Mouse (Mus musculus): Measurements from ENCODE around the gene Usp17lc. TPM values are rescaled to one million over a fixed set of nuclear protein-coding genes. Genes with fewer than 3 reads are reported as not detected.
"Not testable (repeated sequence)": the region's sequence is repeated elsewhere in the genome, so short reads cannot be mapped to it uniquely, and the experiment has no call there.

Usp17lc gene
- polyA plus RNA-seq (2015; fragmentation: Nextera tagmentation; extraction: Ambion mirVana) = not detected in 2 replicates

DNA sequence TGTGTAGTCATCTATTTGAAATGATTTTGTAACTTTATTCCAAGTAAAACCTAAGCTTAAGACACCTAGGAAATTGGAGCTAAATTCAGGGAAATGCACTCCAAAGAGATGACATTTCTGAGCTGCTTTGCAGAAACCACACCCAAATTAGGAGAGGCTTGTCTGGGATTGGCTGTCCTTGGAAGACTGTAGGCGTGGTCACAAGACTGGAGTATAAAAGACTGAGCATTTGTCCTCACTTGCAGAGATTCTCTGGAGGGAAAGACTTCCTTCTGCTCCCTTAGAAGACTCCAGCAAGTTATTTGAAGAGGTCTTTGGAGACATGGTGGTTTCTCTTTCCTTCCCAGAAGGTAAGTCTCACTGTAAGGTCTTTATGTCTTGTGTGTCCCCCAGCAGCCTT, at the start of gene Usp17lc:
Gene Usp17lc, plus strand, starts transcription at position 301 of the 400 bp plus-strand sequence.
- not testable (repeated sequence) for H3K9ac ChIP-seq (ENCODE audit: low read depth, low read length)
- WGBS = 92% methylated on average over 1 of the region's 1 CpGs

GRCm38 (mm10) chr7:103386077-103386476, 28.8 kb upstream of the Usp17lc start, which contains the start of gene Olfr603:
Gene Olfr603, minus strand, starts transcription at chr7:103386177.
- Histone ChIP-seq H3K9me3 (ENCODE audit: control insufficient read depth) (no peaks in the 10 kb centered on the region), H3K27me3 (replicated peaks; ENCODE audit: control insufficient read depth, insufficient read depth, low read length) (no peaks in the 10 kb centered on the region), H3K4me1 (replicated peaks; ENCODE audit: control insufficient read depth, insufficient read depth, low read length) (no peaks in the 10 kb centered on the region), H3K9ac (ENCODE audit: low read depth, low read length) (no peak within 1 kb of the TSS), H3K27ac (ENCODE audit: low read depth, low read length) (no peak within 1 kb of the TSS), H3K4me2 (replicated peaks; ENCODE audit: low read depth) (no peak within 1 kb of the TSS), H3K36me3 (ENCODE audit: control insufficient read depth, insufficient read depth) (no peaks in the 10 kb centered on the region), H3K4me3 (ENCODE audit: low read depth, low read length) (no peak within 1 kb of the TSS)
- ATAC-seq = no peak
- TF ChIP-seq CTCF (IDR thresholded peaks at IDR 0.05; ENCODE audit: low read depth) = no peak

More for the DNA sequence above, at the start of gene Usp17lc:
- not testable (repeated sequence) for ATAC-seq; H3K9me3 ChIP-seq (ENCODE audit: control insufficient read depth); H3K27ac ChIP-seq (ENCODE audit: low read depth, low read length); H3K27me3 ChIP-seq (replicated peaks; ENCODE audit: control insufficient read depth, insufficient read depth, low read length); H3K4me2 ChIP-seq (replicated peaks; ENCODE audit: low read depth); H3K4me1 ChIP-seq (replicated peaks; ENCODE audit: control insufficient read depth, insufficient read depth, low read length); H3K4me3 ChIP-seq (ENCODE audit: low read depth, low read length); H3K36me3 ChIP-seq (ENCODE audit: control insufficient read depth, insufficient read depth)

- no peak overlapping the region for H3K4me2 ChIP-seq (replicated peaks; ENCODE audit: low read depth)
- H3K27ac ChIP-seq (ENCODE audit: low read depth, low read length) = no peak overlapping the region
- H3K27me3 ChIP-seq (replicated peaks; ENCODE audit: control insufficient read depth, insufficient read depth, low read length) = no peaks in the 10 kb centered on the region
- H3K9ac ChIP-seq (ENCODE audit: low read depth, low read length) = no peak overlapping the region
- H3K9me3 ChIP-seq (ENCODE audit: control insufficient read depth) = no peaks in the 10 kb centered on the region
- no peaks in the 10 kb centered on the region for H3K4me1 ChIP-seq (replicated peaks; ENCODE audit: control insufficient read depth, insufficient read depth, low read length)
- H3K4me3 ChIP-seq (ENCODE audit: low read depth, low read length) = no peak overlapping the region
- H3K36me3 ChIP-seq (ENCODE audit: control insufficient read depth, insufficient read depth) = no peaks in the 10 kb centered on the region
- no peak for ATAC-seq
- no peak for TF ChIP-seq CTCF (IDR thresholded peaks at IDR 0.05; ENCODE audit: low read depth)
Measured at GRCm38 (mm10) chr7:103397758-103398157, 17.1 kb upstream of the Usp17lc start.

- H3K27me3 ChIP-seq (replicated peaks; ENCODE audit: control insufficient read depth, insufficient read depth, low read length) = no peaks in the 10 kb centered on the region
- no peak overlapping the region for H3K4me3 ChIP-seq (ENCODE audit: low read depth, low read length)
- no peak for TF ChIP-seq CTCF (IDR thresholded peaks at IDR 0.05; ENCODE audit: low read depth)
- H3K9me3 ChIP-seq (ENCODE audit: control insufficient read depth) = no peaks in the 10 kb centered on the region
- no peak for ATAC-seq
- H3K4me2 ChIP-seq (replicated peaks; ENCODE audit: low read depth) = no peak overlapping the region
- H3K4me1 ChIP-seq (replicated peaks; ENCODE audit: control insufficient read depth, insufficient read depth, low read length) = no peaks in the 10 kb centered on the region
- no peak overlapping the region for H3K27ac ChIP-seq (ENCODE audit: low read depth, low read length)
- 16% methylated on average over 1 of the region's 1 CpGs for WGBS
- H3K36me3 ChIP-seq (ENCODE audit: control insufficient read depth, insufficient read depth) = no peaks in the 10 kb centered on the region
- H3K9ac ChIP-seq (ENCODE audit: low read depth, low read length) = no peak overlapping the region
Measured at GRCm38 (mm10) chr7:103398981-103399380, 15.9 kb upstream of the Usp17lc start.

- H3K9ac ChIP-seq (ENCODE audit: low read depth, low read length); H3K4me1 ChIP-seq (replicated peaks; ENCODE audit: control insufficient read depth, insufficient read depth, low read length); H3K9me3 ChIP-seq (ENCODE audit: control insufficient read depth); H3K4me2 ChIP-seq (replicated peaks; ENCODE audit: low read depth); H3K27me3 ChIP-seq (replicated peaks; ENCODE audit: control insufficient read depth, insufficient read depth, low read length); H3K4me3 ChIP-seq (ENCODE audit: low read depth, low read length); H3K36me3 ChIP-seq (ENCODE audit: control insufficient read depth, insufficient read depth); H3K27ac ChIP-seq (ENCODE audit: low read depth, low read length): not testable (repeated sequence)
- peak; percentile 72 for ATAC-seq
- 40% methylated on average over 3 of the region's 3 CpGs for WGBS
Measured at GRCm38 (mm10) chr7:103406521-103407055, 8.3 kb upstream of the Usp17lc start.

GRCm38 (mm10) chr7:103445339-103445738, 30.5 kb downstream of the Usp17lc start, which contains the start of gene Olfr605:
Gene Olfr605, minus strand, starts transcription at chr7:103445439.
- no peaks in the 10 kb centered on the region for H3K9me3 ChIP-seq (ENCODE audit: control insufficient read depth)
- H3K9ac ChIP-seq (ENCODE audit: low read depth, low read length) = no peak within 1 kb of the TSS
- H3K27ac ChIP-seq (ENCODE audit: low read depth, low read length) = no peak within 1 kb of the TSS
- 72% methylated on average over 1 of the region's 1 CpGs for WGBS
- ATAC-seq = no peak
- H3K36me3 ChIP-seq (ENCODE audit: control insufficient read depth, insufficient read depth) = no peaks in the 10 kb centered on the region
- H3K4me2 ChIP-seq (replicated peaks; ENCODE audit: low read depth) = no peak within 1 kb of the TSS
- H3K4me1 ChIP-seq (replicated peaks; ENCODE audit: control insufficient read depth, insufficient read depth, low read length) = no peaks in the 10 kb centered on the region
- H3K27me3 ChIP-seq (replicated peaks; ENCODE audit: control insufficient read depth, insufficient read depth, low read length) = no peaks in the 10 kb centered on the region
- H3K4me3 ChIP-seq (ENCODE audit: low read depth, low read length) = no peak within 1 kb of the TSS
- TF ChIP-seq CTCF (IDR thresholded peaks at IDR 0.05; ENCODE audit: low read depth) = no peak

- ATAC-seq = no peak
- H3K9ac ChIP-seq (ENCODE audit: low read depth, low read length) = no peak within 1 kb of the TSS
- H3K27ac ChIP-seq (ENCODE audit: low read depth, low read length) = no peak within 1 kb of the TSS
- H3K4me2 ChIP-seq (replicated peaks; ENCODE audit: low read depth) = no peak within 1 kb of the TSS
- no peak within 1 kb of the TSS for H3K4me3 ChIP-seq (ENCODE audit: low read depth, low read length)
- no peak for TF ChIP-seq CTCF (IDR thresholded peaks at IDR 0.05; ENCODE audit: low read depth)
- no peaks in the 10 kb centered on the region for H3K36me3 ChIP-seq (ENCODE audit: control insufficient read depth, insufficient read depth)
- no peaks in the 10 kb centered on the region for H3K27me3 ChIP-seq (replicated peaks; ENCODE audit: control insufficient read depth, insufficient read depth, low read length)
- no peaks in the 10 kb centered on the region for H3K4me1 ChIP-seq (replicated peaks; ENCODE audit: control insufficient read depth, insufficient read depth, low read length)
- H3K9me3 ChIP-seq (ENCODE audit: control insufficient read depth) = no peaks in the 10 kb centered on the region
- WGBS = 88% methylated on average over 2 of the region's 2 CpGs
Measured at GRCm38 (mm10) chr7:103448746-103449145, 33.9 kb downstream of the Usp17lc start, which contains the start of gene Olfr606. Gene Olfr606, plus strand, starts transcription at chr7:103449046.
